Mouse (Mus musculus) small intestine, adult 2 months (tissue): ENCODE results near the gene Snx32.

Experiments used
- CTCF ChIP-seq: fragments of 200-500 bp; IDR thresholded peaks from 2 replicates; pipeline ENCODE4 v1.5.1; 2012; ENCODE audit warnings: low read depth, mild to moderate bottlenecking, control low read depth, inconsistent platforms, low read length, moderate library complexity, mixed read lengths; ENCODE audit not compliant: insufficient replicate concordance, insufficient read length; ENCODE audit errors: extremely low read depth
- POLR2A ChIP-seq: fragments of 200-500 bp; IDR thresholded peaks from 2 replicates; pipeline ENCODE4 v1.6.1; 2012; ENCODE audit warnings: low read depth, mild to moderate bottlenecking, control low read depth, inconsistent platforms, low read length, moderate library complexity

- TF ChIP-seq POLR2A (peak; percentile 69; the same call in 1 of the 2 replicates), CTCF (peak; percentile 92)
Observed at GRCm38 (mm10) chr19:5487768-5488550, 22.4 kb downstream of the Snx32 start, which contains the start of gene Mus81.
